Mouse (Mus musculus): ENCODE data around the gene Bbs9. TPM values are rescaled to one million over a fixed set of nuclear protein-coding genes. Genes with fewer than 3 reads are reported as not detected.

The Bbs9 gene
- total and polyA plus RNA-seq, 3 experiments, result 6.9 to 9.1 (median 7.8) TPM

DNA sequence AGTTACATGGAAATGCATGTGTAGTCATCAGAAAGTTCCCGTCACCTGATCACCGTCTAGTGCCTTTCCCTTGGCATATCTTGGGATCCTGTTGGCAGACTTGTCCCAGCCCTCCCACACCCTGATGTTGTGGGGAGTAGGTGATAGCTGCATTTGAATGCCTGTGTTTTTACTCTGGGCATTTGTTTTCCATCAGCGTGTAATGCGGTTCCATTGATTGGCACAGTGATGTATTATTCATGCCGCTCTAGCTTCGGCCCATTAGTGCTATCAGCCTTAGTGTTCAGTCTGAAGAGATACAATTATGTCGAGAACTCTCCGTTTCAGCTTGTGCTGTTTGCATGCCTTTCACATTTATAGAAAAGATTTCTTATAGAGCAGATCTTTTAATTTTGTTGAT lies 259.9 kb downstream of the Bbs9 start:
- TF ChIP-seq MAFK (IDR thresholded peaks at IDR 0.05; ENCODE audit: insufficient replicate concordance, low read length) (no peak), SMC3 (IDR thresholded peaks at IDR 0.05; ENCODE audit: low read depth, low read length) (no peak), ZNF384 (IDR thresholded peaks at IDR 0.05; ENCODE audit: low read depth, low read length) (no peak), POLR2A (IDR thresholded peaks at IDR 0.05; ENCODE audit: low read depth, low read length) (no peak), EP300 (IDR thresholded peaks at IDR 0.05; ENCODE audit: low read length) (no peak), USF2 (conservative IDR thresholded peaks at IDR 0.05; ENCODE audit: low read depth, low read length) (no peak), ETS1 (conservative IDR thresholded peaks at IDR 0.05; ENCODE audit: low read depth, low read length) (no peak), IRF4 (IDR thresholded peaks at IDR 0.05; ENCODE audit: low read depth, low read length) (no peak), TCF12 (IDR thresholded peaks at IDR 0.05; ENCODE audit: low read depth, low read length) (no peak), MYC (IDR thresholded peaks at IDR 0.05; ENCODE audit: low read depth, low read length) (no peak), JUN (IDR thresholded peaks at IDR 0.05; ENCODE audit: insufficient read depth, low read depth, low read length) (no peak)
- Histone ChIP-seq H3K4me1 (ENCODE audit: control insufficient read depth in 1 of 2, insufficient read depth in 2 of 2) (no peaks in the 10 kb centered on the region), H3K4me3 (replicated peaks in 1 of 3; ENCODE audit: low read depth in 2 of 3, low read length in 2 of 3, poor library complexity in 1 of 3) (no peak overlapping the region), H3K9ac (ENCODE audit: insufficient read depth, low read depth) (no peak overlapping the region), H3K79me2 (replicated peaks; ENCODE audit: control insufficient read depth, extremely low read depth, insufficient read depth, poor library complexity, severe bottlenecking) (no peaks in the 10 kb centered on the region), H3K4me2 (ENCODE audit: insufficient read depth, low read depth, poor library complexity, severe bottlenecking) (no peak overlapping the region), H3K36me3 (replicated peaks in 1 of 2; ENCODE audit: control insufficient read depth in 1 of 2, insufficient read depth in 1 of 2, low read length in 1 of 2) (no peaks in the 10 kb centered on the region), H3K9me3 (replicated peaks; ENCODE audit: low read length) (no peaks in the 10 kb centered on the region), H3K27me3 (replicated peaks) (no peaks in the 10 kb centered on the region), H3K27ac (ENCODE audit: insufficient read depth, low read depth) (no peak overlapping the region)
- dilution Hi-C loops (cut with MboI; ENCODE audit: extremely low pct_ligation_motif_present, extremely low pct_unique_long_range_greater_than_20kb, low sequenced_read_pairs) (no loop called here), in situ Hi-C loops (cut with MboI; ENCODE audit: low pct_ligation_motif_present, low pct_unique_long_range_greater_than_20kb, low sequenced_read_pairs) (no loop called here)
- DNase-seq (ENCODE audit: extremely low read depth), result no peak

DNA sequence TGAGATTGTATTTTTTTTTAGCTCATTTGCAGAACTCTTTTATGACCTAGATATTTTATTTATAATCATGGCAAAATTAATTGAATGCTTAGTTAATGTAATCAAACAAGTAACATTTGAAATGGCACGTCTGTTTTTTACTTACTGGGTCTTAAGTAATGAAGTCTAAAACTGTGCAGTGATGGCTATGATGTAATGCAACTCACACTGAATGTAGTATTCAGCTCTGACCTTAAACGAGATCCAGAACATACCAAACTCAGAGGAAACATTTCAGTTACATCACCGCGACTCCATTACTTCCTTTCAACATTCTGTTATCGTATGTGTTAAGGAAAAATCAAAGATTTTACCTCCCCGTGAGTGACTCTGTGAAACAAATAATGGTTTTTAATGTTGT lies 262.4 kb downstream of the Bbs9 start:
- no peak overlapping the region for H3K4me3 ChIP-seq (replicated peaks in 1 of 3; ENCODE audit: low read depth in 2 of 3, low read length in 2 of 3, poor library complexity in 1 of 3)
- peaks cover 5 to 13% of the 10 kb centered on the region in 2 experiments; a peak in 3 of 4 replicates for H3K4me1 ChIP-seq (ENCODE audit: control insufficient read depth in 1 of 2, insufficient read depth in 2 of 2)
- no peaks in the 10 kb centered on the region for H3K79me2 ChIP-seq (replicated peaks; ENCODE audit: control insufficient read depth, extremely low read depth, insufficient read depth, poor library complexity, severe bottlenecking)
- no peaks in the 10 kb centered on the region for H3K9me3 ChIP-seq (replicated peaks; ENCODE audit: low read length)
- dilution Hi-C loops (cut with MboI; ENCODE audit: extremely low pct_ligation_motif_present, extremely low pct_unique_long_range_greater_than_20kb, low sequenced_read_pairs), result no loop called here
- DNase-seq (ENCODE audit: extremely low read depth), result no peak
- H3K27ac ChIP-seq (ENCODE audit: insufficient read depth, low read depth), result no peak overlapping the region
- TF ChIP-seq CHD2 (IDR thresholded peaks at IDR 0.05; ENCODE audit: low read length) (no peak), CHD1 (IDR thresholded peaks at IDR 0.05; ENCODE audit: low read depth, low read length) (no peak), ELF1 (IDR thresholded peaks at IDR 0.05; ENCODE audit: low read depth, low read length) (no peak), BHLHE40 (IDR thresholded peaks at IDR 0.05; ENCODE audit: low read depth, low read length) (no peak), ZMIZ1 (IDR thresholded peaks at IDR 0.05; ENCODE audit: low read depth, low read length) (no peak), USF2 (conservative IDR thresholded peaks at IDR 0.05; ENCODE audit: low read depth, low read length) (no peak), TCF12 (IDR thresholded peaks at IDR 0.05; ENCODE audit: low read depth, low read length) (no peak)
- no peak overlapping the region for H3K9ac ChIP-seq (ENCODE audit: insufficient read depth, low read depth)
- in situ Hi-C loops (cut with MboI; ENCODE audit: low pct_ligation_motif_present, low pct_unique_long_range_greater_than_20kb, low sequenced_read_pairs), result no loop called here
- H3K27me3 ChIP-seq (replicated peaks), result no peaks in the 10 kb centered on the region
- H3K36me3 ChIP-seq (replicated peaks in 1 of 2; ENCODE audit: control insufficient read depth in 1 of 2, insufficient read depth in 1 of 2, low read length in 1 of 2), result no peaks in the 10 kb centered on the region
- no peak overlapping the region for H3K4me2 ChIP-seq (ENCODE audit: insufficient read depth, low read depth, poor library complexity, severe bottlenecking)
